Mouse (Mus musculus): Measurements from ENCODE around the gene Acad11. TPM values are rescaled to one million over a fixed set of nuclear protein-coding genes. Genes with fewer than 3 reads are reported as not detected.

The Acad11 gene
- 10 to 100 TPM; 36.5 to 40.6 TPM for total RNA-seq (2021)
- long read RNA-seq, experiment 1, transcript Acad11-201 (20 exons, 3,444 nt): major isoform, 7 of 13 reads
- long read RNA-seq, experiment 1, partial matches to known transcripts: 5 of 13 reads
- long read RNA-seq, experiment 1, other reads (novel, unspliced or antisense): 0 of 13 reads
- long read RNA-seq, experiment 2, transcript Acad11-201 (20 exons, 3,444 nt): major isoform, 14 of 26 reads
- long read RNA-seq, experiment 2, partial matches to known transcripts: 7 of 26 reads
- long read RNA-seq, experiment 2, other reads (novel, unspliced or antisense): 5 of 26 reads

DNA sequence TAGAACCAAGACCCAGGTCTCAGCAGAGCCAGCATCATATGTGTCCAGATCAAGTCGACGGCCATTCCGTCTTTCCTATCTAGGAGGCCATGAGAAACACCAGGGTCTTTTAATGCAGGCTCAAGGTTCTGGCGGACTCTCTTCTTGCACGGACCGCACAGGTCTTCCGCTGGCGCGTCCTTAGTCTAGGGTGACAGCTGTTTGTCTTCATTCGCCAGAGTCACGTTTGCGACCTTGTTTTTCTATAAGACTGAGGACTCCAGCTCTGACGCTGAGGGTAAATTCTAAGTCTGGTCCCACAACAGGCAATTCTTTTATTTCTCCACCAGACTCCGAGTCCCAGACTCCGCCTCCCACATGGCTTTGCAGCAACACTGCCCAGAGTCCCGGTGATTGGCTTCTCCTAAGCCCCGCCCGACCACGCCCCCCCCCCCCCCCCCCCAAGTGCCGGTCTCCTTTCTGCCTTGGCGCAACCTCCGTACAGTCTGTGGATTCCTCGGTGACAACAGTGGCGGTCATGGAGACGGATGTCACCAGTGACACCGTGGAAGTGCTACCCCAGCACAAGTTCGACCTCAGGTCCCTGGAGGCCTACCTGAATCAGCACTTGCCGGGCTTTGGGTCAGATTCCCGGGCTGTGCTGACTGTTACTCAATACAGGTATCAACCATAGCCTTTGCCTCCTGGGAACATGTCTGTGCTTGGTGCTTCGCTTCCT lies at the start of gene Acad11:
Gene Acad11 (plus strand): TSS at position 134 of the 718 bp plus-strand sequence.
- peak; percentile 68 to 84 for DNase-seq
- intact Hi-C loops (cut with DNase I): no loop called here

DNA sequence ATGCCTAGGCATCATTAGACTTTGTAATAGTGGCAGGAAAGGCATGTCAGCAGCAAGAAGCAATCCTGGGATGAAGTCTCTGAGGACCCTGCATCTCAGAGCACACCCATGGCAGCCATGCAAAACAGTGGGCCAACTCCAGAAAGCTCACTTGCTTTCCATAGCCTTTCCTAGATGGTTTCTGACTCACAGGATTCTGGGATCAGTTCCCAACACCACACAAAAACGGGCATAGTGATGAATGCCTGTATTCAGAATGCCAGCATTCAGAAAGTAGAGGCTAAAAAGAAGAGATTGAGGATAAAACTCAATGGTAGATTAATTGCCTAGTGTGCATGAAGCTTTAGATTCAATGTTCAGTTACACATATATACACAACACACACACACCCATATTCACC lies 48.7 kb upstream of the Acad11 start:
- no peak for DNase-seq
- intact Hi-C loops (cut with DNase I): no loop called here

- no peak for DNase-seq
- intact Hi-C loops (cut with DNase I): no loop called here
Measured at GRCm38 (mm10) chr9:104021026-104021425, 42.2 kb upstream of the Acad11 start.

- intact Hi-C loops (cut with DNase I): no loop called here
Measured at GRCm38 (mm10) chr9:104027186-104027585, 36.0 kb upstream of the Acad11 start.

DNA sequence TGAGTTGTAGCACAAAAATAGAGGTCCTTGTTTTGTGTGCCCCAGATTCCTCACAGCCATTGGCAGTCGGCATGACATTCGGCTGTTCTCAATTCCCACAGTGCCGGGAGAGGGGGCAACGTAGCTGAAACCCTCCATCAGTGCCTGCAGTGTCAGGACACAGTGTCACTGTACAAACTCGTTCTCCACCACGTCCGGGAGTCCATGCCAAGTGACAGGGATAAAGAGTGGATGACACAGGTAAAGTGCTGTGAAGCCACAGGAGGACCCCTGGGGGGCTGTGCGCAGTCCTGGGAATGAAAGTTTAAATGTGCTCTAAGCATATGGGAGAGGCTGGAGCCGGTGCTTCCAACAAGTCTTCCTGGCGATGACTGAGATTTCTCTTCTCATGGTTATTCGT lies 33.3 kb upstream of the Acad11 start:
- DNase-seq: no peak
- intact Hi-C loops (cut with DNase I): no loop called here

More at GRCm38 (mm10) chr9:104027186-104027585, 36.0 kb upstream of the Acad11 start:
- no peak for DNase-seq

- no peak for DNase-seq
- intact Hi-C loops (cut with DNase I): no loop called here
Measured at GRCm38 (mm10) chr9:104034231-104034630, 28.9 kb upstream of the Acad11 start.

DNA sequence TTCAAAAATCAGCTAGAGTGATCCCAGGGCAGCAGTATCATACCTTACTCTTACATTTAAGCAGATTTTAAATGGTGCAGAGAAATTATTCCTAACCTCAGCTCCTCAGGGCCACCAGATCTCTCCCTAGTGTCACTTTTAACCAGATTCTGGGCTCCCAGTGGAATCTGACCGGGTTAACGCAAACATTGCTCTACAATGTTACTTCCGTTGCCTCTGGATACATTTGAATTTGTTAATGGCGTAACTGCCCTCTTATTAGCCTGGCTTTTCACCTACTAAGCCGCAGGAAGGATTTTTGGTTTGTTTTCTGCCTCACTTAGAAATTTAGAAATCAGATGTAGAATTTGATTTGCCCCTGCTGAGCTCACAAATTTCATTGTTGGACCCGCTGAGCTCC lies 28.5 kb upstream of the Acad11 start:
- intact Hi-C loops (cut with DNase I): no loop called here
- DNase-seq: no peak

GRCm38 (mm10) chr9:104035261-104036015 lies 27.7 kb upstream of the Acad11 start:
- peak; percentile 57 to 59 for DNase-seq
- intact Hi-C loops (cut with DNase I): no loop called here

- intact Hi-C loops (cut with DNase I): no loop called here
- DNase-seq: no peak
Measured at GRCm38 (mm10) chr9:104038266-104038665, 24.9 kb upstream of the Acad11 start.

DNA sequence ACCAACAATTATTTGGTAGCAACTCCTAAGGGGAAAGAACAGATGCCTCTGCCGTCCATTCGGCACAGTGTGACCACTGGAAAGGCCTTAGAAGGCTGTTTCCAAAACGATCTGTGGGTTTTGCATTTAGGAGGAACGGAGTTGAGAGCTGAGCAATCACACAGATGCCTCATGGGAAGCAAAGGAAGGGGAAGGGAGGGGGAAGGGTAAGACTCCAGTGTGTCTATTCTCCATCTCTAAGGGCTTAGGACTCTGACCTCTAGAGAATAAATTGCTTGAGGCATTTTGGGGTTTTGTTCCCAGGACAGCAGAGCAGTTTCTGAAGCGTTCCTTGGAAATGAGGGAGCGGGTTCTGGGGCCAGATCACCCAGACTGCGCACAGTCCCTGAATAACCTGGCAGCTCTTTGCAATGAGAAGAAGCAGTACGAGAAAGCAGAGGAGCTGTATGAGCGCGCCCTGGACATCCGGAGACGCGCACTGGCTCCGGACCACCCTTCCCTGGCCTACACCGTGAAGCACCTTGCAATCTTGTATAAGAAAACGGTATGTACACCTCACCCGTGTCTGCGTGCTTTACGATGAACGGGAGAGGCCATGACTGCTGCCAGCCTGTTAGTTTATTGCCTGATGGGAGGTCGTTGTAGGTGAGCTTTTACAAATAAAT lies 24.0 kb upstream of the Acad11 start:
- no peak for DNase-seq

DNA sequence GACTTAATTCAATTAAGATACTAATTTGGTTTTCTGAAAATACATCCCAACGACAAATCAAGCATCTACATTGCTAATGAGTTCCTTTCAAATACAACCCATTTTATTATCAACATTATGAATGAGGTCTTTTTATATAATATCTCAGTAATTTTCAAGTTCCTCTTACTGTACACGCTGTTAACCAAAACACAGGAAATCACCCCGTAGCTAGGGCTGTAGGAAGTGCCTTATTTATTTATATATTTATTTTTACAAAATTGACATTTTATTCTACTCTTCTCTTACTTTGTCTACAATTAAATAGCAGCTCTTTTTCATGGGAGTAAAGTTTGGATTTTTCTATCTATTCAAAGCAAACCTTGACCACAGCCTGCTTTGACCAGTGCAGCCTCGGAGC lies 23.4 kb upstream of the Acad11 start:
- DNase-seq: no peak
- intact Hi-C loops (cut with DNase I): no loop called here

More for the DNA sequence above, 24.0 kb upstream of the Acad11 start:
- intact Hi-C loops (cut with DNase I): no loop called here

DNA sequence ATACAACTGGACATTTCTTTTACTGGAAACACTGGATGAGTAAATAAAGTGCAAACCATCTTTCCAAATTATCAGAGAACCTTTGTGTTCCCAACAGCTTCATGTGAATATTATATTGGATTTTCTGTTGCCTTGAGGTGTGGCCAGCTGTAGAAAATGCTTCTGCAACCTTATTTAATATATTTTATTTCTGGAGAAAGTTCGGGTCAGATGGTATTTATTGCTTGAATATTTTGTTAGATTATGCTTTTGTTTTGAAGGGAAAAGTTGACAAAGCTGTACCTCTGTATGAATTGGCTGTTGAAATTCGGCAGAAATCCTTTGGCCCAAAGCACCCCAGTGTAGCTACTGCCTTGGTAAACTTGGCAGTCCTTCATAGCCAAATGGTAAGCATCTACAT lies 22.8 kb upstream of the Acad11 start, which contains the start of gene Gm28305:
Gene Gm28305 (plus strand): TSS at position 301 of the 400 bp plus-strand sequence.
- intact Hi-C loops (cut with DNase I): no loop called here
- no peak for DNase-seq

DNA sequence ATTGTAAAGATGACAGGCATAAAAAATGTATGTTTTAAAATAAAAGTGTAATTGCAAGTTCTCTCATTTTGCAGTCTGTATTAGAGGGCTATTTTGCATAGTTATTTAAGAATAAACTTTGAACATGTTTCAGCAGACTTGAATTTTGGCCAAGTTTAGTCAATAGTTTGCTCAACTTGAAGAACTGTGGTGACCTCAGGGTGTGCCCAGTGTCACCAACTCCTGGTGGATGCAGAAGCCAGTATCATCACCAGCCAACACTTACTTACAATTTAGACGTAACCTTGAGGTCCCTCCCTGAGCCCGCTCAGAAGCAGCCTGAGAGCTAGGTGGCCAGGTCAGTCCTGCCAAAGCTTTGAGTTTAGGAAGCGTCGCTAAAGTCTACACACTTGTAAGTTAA lies 19.5 kb upstream of the Acad11 start:
- no peak for DNase-seq
- intact Hi-C loops (cut with DNase I): no loop called here

DNA sequence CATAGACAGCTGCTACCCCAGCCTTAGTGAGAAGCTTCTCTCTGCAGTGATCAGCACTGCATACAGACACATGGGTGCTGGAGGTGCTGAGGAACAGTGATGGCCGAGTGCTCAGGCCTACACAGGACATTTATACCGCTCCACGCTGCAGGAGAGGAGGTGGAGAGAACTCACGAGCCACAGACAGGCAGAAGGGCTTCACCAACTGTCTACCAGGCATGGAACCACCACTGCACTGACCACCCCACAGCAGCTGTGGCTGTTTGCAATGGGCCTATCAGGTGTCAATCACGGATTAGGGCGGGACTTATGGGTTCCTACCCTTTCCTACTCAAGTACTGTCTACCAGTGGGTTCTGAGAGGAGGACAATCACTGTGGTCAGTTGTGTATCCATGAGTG lies 12.1 kb upstream of the Acad11 start:
- no peak for DNase-seq
- intact Hi-C loops (cut with DNase I): no loop called here

DNA sequence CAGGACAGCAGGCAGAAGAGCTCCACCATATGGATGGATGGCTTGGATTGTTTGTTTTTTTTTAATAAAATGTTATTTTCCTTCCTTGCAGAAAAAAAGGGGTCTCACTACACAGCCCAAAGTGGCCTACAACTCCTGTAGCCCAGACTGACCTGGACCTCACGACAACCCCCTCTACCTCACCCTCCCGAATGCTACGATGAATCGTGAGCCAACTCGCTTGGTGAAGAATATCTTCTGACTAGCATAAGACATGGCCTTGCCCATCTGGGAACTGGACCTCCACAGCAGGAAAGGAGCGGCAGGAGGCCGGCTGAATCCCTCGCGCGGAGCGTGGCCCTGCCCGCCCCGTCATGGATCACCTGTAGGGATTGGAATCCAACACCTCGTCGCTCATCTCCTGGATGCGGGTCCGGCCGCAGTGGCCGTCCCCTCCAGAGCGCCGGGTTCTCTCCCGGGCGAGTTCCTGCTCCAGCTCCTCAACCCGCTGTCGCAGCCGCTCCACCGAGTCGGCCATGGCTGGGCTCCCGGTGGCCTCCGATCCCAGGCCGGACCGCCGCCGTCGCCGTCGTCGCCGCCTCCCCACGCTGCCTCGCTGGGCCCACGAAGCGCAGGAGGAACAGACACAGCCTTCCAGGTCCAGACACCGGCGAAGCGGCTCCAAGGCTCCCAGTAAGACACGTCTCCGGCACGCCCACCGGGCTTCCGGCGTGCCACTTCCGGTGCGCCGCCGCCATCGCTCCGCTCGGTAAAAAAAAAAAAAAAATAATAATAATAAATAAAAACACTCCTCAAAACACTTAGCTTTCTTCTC lies 540 bp upstream of the Acad11 start, which contains the start of gene Uba5:
Gene Uba5 (minus strand): TSS at position 705 of the 814 bp plus-strand sequence.
- DNase-seq: peak; percentile 67 to 71
- intact Hi-C loops (cut with DNase I): no loop called here

DNA sequence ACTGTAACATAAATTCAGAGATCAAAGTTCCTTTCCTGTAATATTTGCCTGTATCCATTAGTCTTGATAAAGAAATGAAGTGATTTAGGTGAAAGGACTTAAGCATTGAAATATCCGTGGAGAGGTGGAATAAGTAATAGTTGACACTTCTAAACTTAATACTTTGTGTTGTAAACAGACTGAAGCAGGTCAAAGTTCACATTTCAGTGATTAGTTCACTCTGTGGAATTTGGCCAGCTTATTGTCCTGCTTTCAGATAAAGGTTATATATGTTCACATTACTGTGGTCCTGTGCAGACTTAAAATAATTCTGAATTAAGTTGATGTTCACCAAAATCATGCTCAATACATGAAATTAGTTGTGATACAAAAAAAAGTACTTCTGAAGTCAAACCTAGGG lies 1.4 kb downstream of the Acad11 start:
- DNase-seq: no peak
- intact Hi-C loops (cut with DNase I): no loop called here

DNA sequence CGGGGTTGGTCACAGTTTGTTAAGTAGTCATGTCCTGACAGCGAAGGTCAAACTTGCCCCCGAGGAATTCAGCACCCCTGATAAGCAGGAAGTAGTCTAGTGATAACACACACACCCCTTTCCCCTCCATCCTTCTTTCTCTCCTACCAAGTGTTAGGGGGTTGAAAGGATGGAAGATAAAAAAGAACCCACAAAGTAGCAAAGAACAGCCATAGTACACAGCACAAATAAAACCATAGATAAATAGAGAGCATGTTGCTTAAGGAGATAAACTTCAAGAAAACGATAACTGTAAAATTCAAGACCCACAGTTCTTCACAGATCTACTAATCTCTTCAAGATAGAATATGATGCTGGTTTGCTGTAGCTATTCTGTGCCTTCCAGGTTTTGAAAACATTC lies 7.1 kb downstream of the Acad11 start:
- intact Hi-C loops (cut with DNase I): no loop called here

GRCm38 (mm10) chr9:104070863-104071604 lies 7.9 kb downstream of the Acad11 start:
- no peak for DNase-seq
- intact Hi-C loops (cut with DNase I): no loop called here

More for the DNA sequence above, 7.1 kb downstream of the Acad11 start:
- no peak for DNase-seq

GRCm38 (mm10) chr9:104075808-104076207 lies 12.6 kb downstream of the Acad11 start:
- intact Hi-C loops (cut with DNase I): loop anchor here (5.0 kb wide), 1 partner anchor 86 kb away; no protein-coding TSS in a partner anchor
- DNase-seq: no peak
